Mouse (Mus musculus) thymus, adult 2 months (tissue): ENCODE measurements around the gene Xpnpep1.

ENCODE experiments used
- CTCF ChIP-seq: fragments of 200-500 bp; IDR thresholded peaks from 2 replicates; pipeline ENCODE4 v1.5.1; 2012; ENCODE audit warnings: mild to moderate bottlenecking, control low read depth, low read length, moderate library complexity, borderline replicate concordance; ENCODE audit not compliant: control insufficient read depth, poor library complexity, insufficient read depth; ENCODE audit errors: extremely low read depth
- POLR2A ChIP-seq: fragments of 200-500 bp; IDR thresholded peaks from 2 replicates; pipeline ENCODE4 v1.6.1; 2012; ENCODE audit warnings: mild to moderate bottlenecking, low read length, control low read depth, moderate library complexity; ENCODE audit not compliant: control insufficient read depth, poor library complexity, insufficient read depth; ENCODE audit errors: extremely low read depth

DNA sequence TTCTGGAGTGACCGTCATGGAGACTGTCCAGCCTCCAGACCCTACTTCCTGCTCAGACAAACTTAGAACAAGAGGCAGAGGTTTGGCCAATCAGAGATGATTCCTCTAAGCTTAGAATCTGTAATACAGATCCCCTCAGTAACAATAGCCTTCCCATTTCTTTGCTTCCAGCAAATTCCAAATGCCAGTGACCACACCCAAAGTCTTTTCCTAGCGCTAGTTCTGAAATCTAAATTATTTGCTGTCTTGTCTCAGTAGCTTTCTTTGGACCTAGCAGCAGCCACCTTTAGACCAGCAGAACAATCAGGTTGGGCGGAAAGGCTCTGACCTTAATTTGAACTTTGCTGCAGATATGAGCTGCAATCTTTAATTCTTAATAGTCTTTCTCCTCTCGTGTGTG, 30.9 kb upstream of the Xpnpep1 start:
- TF ChIP-seq CTCF (no peak), POLR2A (no peak)
